Mouse (Mus musculus): Measurements from ENCODE around the gene Arhgap42.

GRCm38 (mm10) chr9:9241202-9241795 is 2.4 kb upstream of the Arhgap42 start:
- no peak for TF ChIP-seq CTCF (IDR thresholded peaks at IDR 0.05; ENCODE audit: low read depth)
- no peak for TF ChIP-seq EP300 (IDR thresholded peaks at IDR 0.05; ENCODE audit: low read depth)

All from liver, postnatal 0 days (tissue).